Mouse (Mus musculus) left cerebral cortex, adult 9 months (tissue): Measurements from ENCODE around the gene Hcrt.
A peak's percentile ranks its signal among the peaks of the same experiment; 100 is the strongest.
"Not testable (repeated sequence)": the region's sequence is repeated elsewhere in the genome, so short reads cannot be mapped to it uniquely, and the experiment has no call there.

Experiments used
- DNase-seq, 2 experiments: peaks; one replicate each; pipeline ENCODE4 v3.0.0; 2022; ENCODE audit warnings: low spot score in 2 of 2

The Hcrt gene

GRCm38 (mm10) chr11:100762831-100763230 lies at the start of gene Hcrt:
Gene Hcrt, minus strand, starts transcription at chr11:100762931.
- no peak for DNase-seq

- DNase-seq, result no peak
Observed at GRCm38 (mm10) chr11:100811132-100811531, 48.4 kb upstream of the Hcrt start.

GRCm38 (mm10) chr11:100810516-100810915 lies 47.8 kb upstream of the Hcrt start:
- DNase-seq, result no peak

- no peak for DNase-seq
Observed at GRCm38 (mm10) chr11:100806380-100807305, 43.9 kb upstream of the Hcrt start.

GRCm38 (mm10) chr11:100805535-100805934 lies 42.8 kb upstream of the Hcrt start:
- DNase-seq, result no peak

- no peak for DNase-seq
Observed at GRCm38 (mm10) chr11:100804409-100804808, 41.7 kb upstream of the Hcrt start.

- no peak for DNase-seq
Observed at GRCm38 (mm10) chr11:100799426-100799825, 36.7 kb upstream of the Hcrt start.

GRCm38 (mm10) chr11:100796585-100796984 lies 33.9 kb upstream of the Hcrt start:
- no peak for DNase-seq

- DNase-seq, result no peak
Observed at GRCm38 (mm10) chr11:100795386-100795785, 32.7 kb upstream of the Hcrt start.

- no peak for DNase-seq
Observed at GRCm38 (mm10) chr11:100791457-100792049, 28.8 kb upstream of the Hcrt start.

- not testable (repeated sequence) for DNase-seq
Observed at GRCm38 (mm10) chr11:100790644-100791043, 27.9 kb upstream of the Hcrt start.

GRCm38 (mm10) chr11:100789702-100790101 lies 27.0 kb upstream of the Hcrt start:
- no peak for DNase-seq

- DNase-seq, result no peak
Observed at GRCm38 (mm10) chr11:100785774-100786173, 23.0 kb upstream of the Hcrt start.

GRCm38 (mm10) chr11:100784286-100784685 lies 21.6 kb upstream of the Hcrt start:
- no peak for DNase-seq

- DNase-seq, result no peak
Observed at GRCm38 (mm10) chr11:100782568-100782967, 19.8 kb upstream of the Hcrt start.

GRCm38 (mm10) chr11:100781763-100782475 lies 19.2 kb upstream of the Hcrt start:
- DNase-seq, result no peak

GRCm38 (mm10) chr11:100780247-100780646 lies 17.5 kb upstream of the Hcrt start:
- no peak for DNase-seq

GRCm38 (mm10) chr11:100778069-100778468 lies 15.3 kb upstream of the Hcrt start:
- DNase-seq, result no peak

GRCm38 (mm10) chr11:100775921-100776320 lies 13.2 kb upstream of the Hcrt start:
- no peak for DNase-seq

GRCm38 (mm10) chr11:100774261-100774660 lies 11.5 kb upstream of the Hcrt start:
- no peak for DNase-seq

GRCm38 (mm10) chr11:100770646-100771408 lies 8.1 kb upstream of the Hcrt start, which contains the start of gene Ghdc:
Gene Ghdc, minus strand, starts transcription at chr11:100770957.
- peak in 1 of 2 experiments; percentile 81 for DNase-seq

- no peak for DNase-seq
Observed at GRCm38 (mm10) chr11:100769980-100770379, 7.2 kb upstream of the Hcrt start.
